Mouse (Mus musculus) lung, embryonic 14.5 days (tissue): Measurements from ENCODE around the gene Fbxl8. TPM values are rescaled to one million over a fixed set of nuclear protein-coding genes. Genes with fewer than 3 reads are reported as not detected.

Experiments
- ATAC-seq: fragments of 200-750 bp; cut with Nextera tagmentation; 2 replicates; pipeline ENCODE4 v1.8.0; 2017; ENCODE audit warnings: mild to moderate bottlenecking, moderate TSS enrichment, moderate library complexity; ENCODE audit not compliant: insufficient read depth
- DNase-seq: peaks from one replicate; pipeline ENCODE4 v3.0.0-alpha.2; 2015
- H3K27ac ChIP-seq: fragments of 300-500 bp; sonication (generic); 2 replicates; pipeline ENCODE4 v1.5.1; 2014; ENCODE audit warnings: low read depth, mild to moderate bottlenecking, moderate library complexity
- H3K27me3 ChIP-seq: fragments of 300-500 bp; sonication (generic); 2 replicates; pipeline ENCODE4 v1.6.1; 2014; ENCODE audit warnings: low read length, control low read depth; ENCODE audit not compliant: insufficient read depth
- H3K36me3 ChIP-seq: fragments of 300-500 bp; sonication (generic); 2 replicates; pipeline ENCODE4 v1.6.1; 2014; ENCODE audit warnings: control low read depth; ENCODE audit not compliant: insufficient read depth
- H3K4me1 ChIP-seq: fragments of 300-500 bp; sonication (generic); 2 replicates; pipeline ENCODE4 v1.6.1; 2014; ENCODE audit warnings: antibody characterized with exemption, control low read depth; ENCODE audit not compliant: insufficient read depth
- H3K4me2 ChIP-seq: fragments of 300-500 bp; sonication (generic); 2 replicates; pipeline ENCODE4 v1.6.1; 2014; ENCODE audit warnings: mild to moderate bottlenecking
- H3K4me3 ChIP-seq: fragments of 300-500 bp; sonication (generic); 2 replicates; pipeline ENCODE4 v1.5.1; 2014; ENCODE audit warnings: low read depth, low read length
- H3K9ac ChIP-seq: fragments of 300-500 bp; sonication (generic); 2 replicates; pipeline ENCODE4 v1.6.1; 2014
- H3K9me3 ChIP-seq: fragments of 300-500 bp; sonication (generic); 2 replicates; pipeline ENCODE4 v1.6.1; 2016; ENCODE audit warnings: low read depth, low read length, control low read depth
- CTCF ChIP-seq: IDR thresholded peaks from 2 replicates; pipeline ENCODE4 v1.5.1; 2016; ENCODE audit warnings: antibody characterized with exemption, low read depth
- WGBS: fragments of 180-500 bp; shearing (Covaris S2); extraction: QIAGEN DNeasy Blood & Tissue Kit; methylation state at CpG from one replicate; pipeline ENCODE4 v1.1.7; 2014; 5-methylcytosine and 5-hydroxymethylcytosine counted together
- polyA plus RNA-seq: library from polyadenylated mRNA; unstranded; fragments of >200 nt; fragmentation: Nextera tagmentation; extraction: Ambion mirVana; gene quantifications from 2 replicates; pipeline ENCODE4 v1.2.1, GENCODE M21; 2014

Gene Fbxl8
- polyA plus RNA-seq, 1 experiment from 2014 or later: 3.8 TPM

DNA sequence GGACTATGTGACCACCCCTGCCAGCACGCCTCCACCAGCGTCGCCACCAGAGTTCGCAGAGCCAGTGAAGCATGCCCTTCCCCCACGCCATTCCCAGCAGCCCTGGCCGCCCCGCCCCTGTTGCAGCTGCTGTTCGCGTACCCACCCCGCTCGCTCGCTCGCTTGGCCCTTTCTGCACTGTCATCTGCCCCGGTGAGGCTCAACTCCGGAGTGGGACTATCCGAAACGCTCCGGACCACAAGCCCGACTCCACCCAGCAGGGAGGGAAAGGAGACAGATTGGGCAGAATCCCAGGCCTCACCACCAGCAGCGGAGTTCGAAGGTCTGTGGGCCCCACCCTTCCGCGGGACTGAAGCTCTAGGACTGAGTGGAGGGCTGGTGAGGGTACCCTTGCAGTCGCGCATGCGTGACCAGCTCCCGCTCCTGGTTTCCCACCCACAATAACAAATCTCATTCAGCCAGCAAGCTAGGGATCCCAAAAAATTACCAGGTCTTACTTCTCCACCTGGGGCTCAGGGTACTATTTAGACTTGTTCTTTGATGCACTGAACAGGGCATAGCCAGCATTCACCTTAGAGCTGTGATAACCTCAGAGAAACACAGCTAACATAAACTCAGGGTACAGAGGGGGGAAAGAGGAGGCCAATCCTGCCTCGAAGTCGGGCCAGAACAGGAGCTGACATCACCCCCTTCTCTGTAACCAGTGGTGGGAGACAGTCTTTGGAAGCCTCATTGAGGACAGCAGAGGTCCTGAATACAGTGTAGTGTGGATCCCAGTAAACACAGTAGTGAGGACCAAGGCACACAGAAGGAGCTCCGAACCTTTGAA is 12.1 kb downstream of the Fbxl8 start:
- peak; percentile 54 for ATAC-seq
- Histone ChIP-seq H3K4me2 (peak overlapping the region; percentile 77), H3K27ac (no peak overlapping the region), H3K27me3 (peaks cover 80% of the 10 kb centered on the region), H3K4me3 (peak overlapping the region; percentile 39), H3K4me1 (peaks cover 3% of the 10 kb centered on the region; the same call in 1 of the 2 replicates), H3K9ac (peak overlapping the region; percentile 28; the same call in 1 of the 2 replicates), H3K9me3 (no peaks in the 10 kb centered on the region), H3K36me3 (peaks cover 5% of the 10 kb centered on the region; the same call in 1 of the 2 replicates)
- DNase-seq: peak; percentile 66
- TF ChIP-seq CTCF: no peak
- 3% methylated on average over 30 of the region's 30 CpGs for whole genome bisulfite sequencing

DNA sequence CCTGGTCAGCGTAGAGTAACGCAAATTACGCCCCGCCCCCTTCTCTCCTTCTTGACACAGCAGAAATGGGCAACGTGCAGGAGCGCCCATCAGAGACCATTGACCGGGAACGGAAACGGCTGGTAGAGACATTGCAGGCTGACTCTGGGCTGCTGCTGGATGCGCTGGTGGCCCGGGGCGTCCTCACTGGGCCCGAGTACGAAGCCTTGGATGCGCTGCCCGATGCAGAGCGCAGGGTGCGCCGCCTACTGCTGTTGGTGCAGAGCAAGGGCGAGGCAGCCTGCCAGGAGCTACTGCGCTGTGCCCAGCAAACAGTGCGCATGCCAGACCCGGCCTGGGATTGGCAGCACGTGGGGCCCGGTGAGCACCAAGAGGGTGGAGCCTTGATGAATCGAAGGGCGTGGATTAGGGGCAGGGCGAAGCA is 14.5 kb downstream of the Fbxl8 start:
- Histone ChIP-seq H3K27ac (no peak overlapping the region), H3K27me3 (peaks cover 65% of the 10 kb centered on the region), H3K4me2 (peak overlapping the region; percentile 47), H3K4me3 (peak overlapping the region; percentile 23; the same call in 1 of the 2 replicates), H3K9me3 (no peaks in the 10 kb centered on the region), H3K9ac (no peak overlapping the region), H3K36me3 (peaks cover 13% of the 10 kb centered on the region; the same call in 1 of the 2 replicates), H3K4me1 (peaks cover 3% of the 10 kb centered on the region; the same call in 1 of the 2 replicates)
- peak; percentile 50 for ATAC-seq
- 6% methylated on average over 28 of the region's 28 CpGs for WGBS
- TF ChIP-seq CTCF: peak; percentile 45; the same call in 1 of the 2 replicates
- DNase-seq: peak; percentile 71

- Histone ChIP-seq H3K27me3 (peaks cover 49% of the 10 kb centered on the region), H3K36me3 (peaks cover 13% of the 10 kb centered on the region; the same call in 1 of the 2 replicates), H3K4me3 (no peak overlapping the region), H3K4me1 (peaks cover 3% of the 10 kb centered on the region; the same call in 1 of the 2 replicates), H3K9me3 (no peaks in the 10 kb centered on the region), H3K27ac (no peak overlapping the region), H3K9ac (no peak overlapping the region), H3K4me2 (no peak overlapping the region)
- ATAC-seq (no peak), DNase-seq (no peak)
- TF ChIP-seq CTCF: no peak
- WGBS: 72% methylated on average over 3 of the region's 3 CpGs
These were observed 16.1 kb downstream of the Fbxl8 start for GRCm38 (mm10) chr8:105280567-105280966.

- Histone ChIP-seq H3K9me3 (no peaks in the 10 kb centered on the region), H3K4me3 (no peak overlapping the region), H3K27me3 (peaks cover 36% of the 10 kb centered on the region), H3K27ac (no peak overlapping the region), H3K36me3 (peaks cover 13% of the 10 kb centered on the region; the same call in 1 of the 2 replicates), H3K4me1 (peaks cover 3% of the 10 kb centered on the region; the same call in 1 of the 2 replicates), H3K4me2 (no peak overlapping the region), H3K9ac (no peak overlapping the region)
- 51% methylated on average over 12 of the region's 12 CpGs for WGBS
- ATAC-seq: peak; percentile 25; the same call in 1 of the 2 replicates
- DNase-seq: peak; percentile 83
- TF ChIP-seq CTCF: no peak
These were observed 17.4 kb downstream of the Fbxl8 start for GRCm38 (mm10) chr8:105281821-105282220.

DNA sequence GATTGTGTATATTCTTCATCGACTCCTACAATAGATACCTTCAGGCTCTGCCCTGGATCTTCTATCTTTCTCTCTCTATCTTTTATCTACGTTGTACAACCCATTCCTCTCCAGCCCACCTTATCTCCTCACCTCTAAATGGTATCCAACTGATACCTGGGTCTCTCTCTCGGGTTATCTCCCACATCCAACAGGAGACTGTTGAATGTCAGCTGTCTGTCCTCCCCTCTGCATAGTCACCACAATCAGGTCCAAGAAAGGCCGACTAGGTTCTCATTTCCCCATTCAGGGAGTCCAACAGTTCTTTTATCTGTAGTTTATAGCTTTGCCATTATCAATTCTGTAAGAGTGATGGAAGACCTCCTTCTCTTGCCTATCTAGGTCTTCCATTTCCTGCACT is 17.8 kb downstream of the Fbxl8 start:
- TF ChIP-seq CTCF: no peak
- peaks cover 13% of the 10 kb centered on the region; the same call in 1 of the 2 replicates for H3K36me3 ChIP-seq
- H3K4me3 ChIP-seq: no peak overlapping the region
- H3K9ac ChIP-seq: no peak overlapping the region
- H3K27me3 ChIP-seq: peaks cover 32% of the 10 kb centered on the region
- DNase-seq (no peak), ATAC-seq (no peak)
- H3K27ac ChIP-seq: no peak overlapping the region
- peaks cover 3% of the 10 kb centered on the region; the same call in 1 of the 2 replicates for H3K4me1 ChIP-seq
- H3K4me2 ChIP-seq: no peak overlapping the region
- 77% methylated on average over 4 of the region's 4 CpGs for WGBS
- no peaks in the 10 kb centered on the region for H3K9me3 ChIP-seq

DNA sequence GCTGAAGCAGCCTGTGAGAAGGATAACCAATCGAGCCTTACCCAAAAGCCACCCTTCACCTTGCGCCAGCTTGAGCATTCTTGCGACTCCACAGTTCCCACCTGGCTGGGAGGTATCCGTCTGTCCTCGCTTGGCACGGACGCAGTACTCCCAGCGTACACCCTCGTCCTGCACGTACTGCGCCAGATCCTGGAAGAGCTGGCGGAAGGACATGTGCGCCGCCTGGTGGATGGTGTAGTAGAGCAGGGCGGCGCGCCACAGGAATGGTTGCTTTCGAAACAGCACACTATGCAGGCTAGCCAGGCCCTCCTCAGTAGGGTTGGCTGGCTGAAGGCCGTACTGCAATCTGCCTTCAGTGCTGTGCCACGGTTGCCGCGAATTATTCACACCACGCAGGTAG is 18.6 kb downstream of the Fbxl8 start:
- no peak overlapping the region for H3K4me2 ChIP-seq
- peak; percentile 29 for ATAC-seq
- H3K4me3 ChIP-seq: no peak overlapping the region
- no peak overlapping the region for H3K9ac ChIP-seq
- 32% methylated on average over 23 of the region's 23 CpGs for WGBS
- TF ChIP-seq CTCF: peak; percentile 92
- H3K36me3 ChIP-seq: peaks cover 13% of the 10 kb centered on the region; the same call in 1 of the 2 replicates
- peaks cover 3% of the 10 kb centered on the region for H3K4me1 ChIP-seq
- H3K27me3 ChIP-seq: peaks cover 23% of the 10 kb centered on the region
- H3K27ac ChIP-seq: no peak overlapping the region
- DNase-seq: peak; percentile 81
- H3K9me3 ChIP-seq: no peaks in the 10 kb centered on the region

GRCm38 (mm10) chr8:105285514-105285913 is 21.1 kb downstream of the Fbxl8 start:
- no peak overlapping the region for H3K9ac ChIP-seq
- no peak for DNase-seq
- WGBS: 44% methylated on average over 12 of the region's 12 CpGs
- no peak for ATAC-seq
- no peak overlapping the region for H3K27ac ChIP-seq
- no peak overlapping the region for H3K4me3 ChIP-seq
- H3K9me3 ChIP-seq: no peaks in the 10 kb centered on the region
- H3K36me3 ChIP-seq: peaks cover 11% of the 10 kb centered on the region; the same call in 1 of the 2 replicates
- peaks cover 9% of the 10 kb centered on the region for H3K27me3 ChIP-seq
- H3K4me1 ChIP-seq: no peaks in the 10 kb centered on the region; the same call in 1 of the 2 replicates
- no peak overlapping the region for H3K4me2 ChIP-seq
- TF ChIP-seq CTCF: no peak
